Mouse (Mus musculus) stomach, embryonic 16.5 days (tissue): ENCODE measurements around the gene Mars2. TPM values are rescaled to one million over a fixed set of nuclear protein-coding genes. Genes with fewer than 3 reads are reported as not detected.

Experiments used
- ATAC-seq: fragments of 200-750 bp; cut with Nextera tagmentation; 2 replicates; pipeline ENCODE4 v1.8.0; 2017; ENCODE audit warnings: moderate number of reproducible peaks, moderate TSS enrichment; ENCODE audit not compliant: insufficient read depth, low FRiP score
- H3K27ac ChIP-seq: fragments of 300-500 bp; sonication (generic); 2 replicates; pipeline ENCODE4 v1.5.1; 2014; ENCODE audit warnings: low read length
- H3K27me3 ChIP-seq: fragments of 300-500 bp; sonication (generic); 2 replicates; pipeline ENCODE4 v1.6.1; 2014; ENCODE audit warnings: low read length, control low read depth, mixed read lengths; ENCODE audit not compliant: control insufficient read depth, insufficient read depth
- H3K36me3 ChIP-seq: fragments of 300-500 bp; sonication (generic); 2 replicates; pipeline ENCODE4 v1.6.1; 2014; ENCODE audit warnings: low read length; ENCODE audit not compliant: control insufficient read depth, insufficient read depth
- H3K4me1 ChIP-seq: fragments of 300-500 bp; sonication (generic); 2 replicates; pipeline ENCODE4 v1.6.1; 2014; ENCODE audit warnings: low read length, control low read depth, mixed read lengths; ENCODE audit not compliant: control insufficient read depth, insufficient read depth
- H3K4me2 ChIP-seq: fragments of 300-500 bp; sonication (generic); 2 replicates; pipeline ENCODE4 v1.6.1; 2014; ENCODE audit warnings: low read depth, low read length, mixed read lengths
- H3K4me3 ChIP-seq: fragments of 300-500 bp; sonication (generic); replicated peaks from 2 replicates; pipeline ENCODE4 v1.5.1; 2014; ENCODE audit warnings: mild to moderate bottlenecking, low read length
- H3K9ac ChIP-seq: fragments of 300-500 bp; sonication (generic); 2 replicates; pipeline ENCODE4 v1.6.1; 2014; ENCODE audit warnings: low read length
- H3K9me3 ChIP-seq: fragments of 300-500 bp; sonication (generic); replicated peaks from 2 replicates; pipeline ENCODE4 v1.6.1; 2016; ENCODE audit warnings: low read length, control low read depth; ENCODE audit not compliant: control insufficient read depth
- WGBS: fragments of 180-500 bp; shearing (Covaris S2); extraction: QIAGEN DNeasy Blood & Tissue Kit; methylation state at CpG from one replicate; pipeline ENCODE4 v1.1.7; 2014; 5-methylcytosine and 5-hydroxymethylcytosine counted together
- polyA plus RNA-seq: library from polyadenylated mRNA; unstranded; fragments of >200 nt; fragmentation: Nextera tagmentation; extraction: Ambion mirVana; gene quantifications from 2 replicates; pipeline ENCODE4 v1.2.1, GENCODE M21; 2015

Gene Mars2
- polyA plus RNA-seq, 1 experiment from 2014 or later, result 3.9 TPM

DNA sequence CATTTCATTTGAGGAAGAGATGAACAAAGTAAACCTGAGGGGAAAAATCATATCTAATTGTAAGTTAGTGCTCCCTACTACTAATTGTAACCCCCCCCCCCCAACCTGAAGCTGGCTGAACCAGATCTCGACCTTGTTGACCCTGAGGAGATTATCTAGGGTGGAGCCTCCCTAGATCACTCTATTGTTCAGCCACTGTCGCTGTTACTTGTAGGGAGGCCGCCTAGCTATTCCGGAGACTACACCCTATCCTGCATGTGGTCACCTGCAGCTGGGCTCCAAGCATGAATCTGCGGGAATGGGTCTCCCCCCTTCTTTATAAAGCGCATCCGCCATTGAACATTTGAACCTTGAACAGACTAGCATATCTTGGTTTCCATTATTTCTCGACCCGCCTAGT, 42.1 kb downstream of the Mars2 start:
- Histone ChIP-seq H3K27me3 (no peaks in the 10 kb centered on the region), H3K27ac (no peak overlapping the region), H3K36me3 (no peaks in the 10 kb centered on the region), H3K4me3 (no peak overlapping the region), H3K9me3 (no peaks in the 10 kb centered on the region), H3K9ac (no peak overlapping the region), H3K4me2 (no peak overlapping the region), H3K4me1 (no peaks in the 10 kb centered on the region)
- no peak for ATAC-seq
- 70% methylated on average over 9 of the region's 9 CpGs for WGBS

Other genes starting within 250 kb of the Mars2 start
- 263 and 270 TPM in 2 replicates for gene Sf3b1, start 209.7 kb upstream of the Mars2 start, polyA plus RNA-seq
- gene Coq10b, start 184.4 kb upstream of the Mars2 start, polyA plus RNA-seq, result 22.0 and 24.4 TPM in 2 replicates
- gene Hspe1, start 149.0 kb upstream of the Mars2 start, polyA plus RNA-seq, result 364 and 480 TPM in 2 replicates
- 382 and 410 TPM in 2 replicates for gene Hspd1, start 148.9 kb upstream of the Mars2 start, polyA plus RNA-seq
- gene Mob4, start 105.9 kb upstream of the Mars2 start, polyA plus RNA-seq, result 153 TPM in 2 replicates
- 8.4 and 10.6 TPM in 2 replicates for gene Rftn2, start 10.4 kb upstream of the Mars2 start, polyA plus RNA-seq
- gene Boll, start 126.3 kb downstream of the Mars2 start, polyA plus RNA-seq, result 0.30 and 0.43 TPM in 2 replicates
- gene Plcl1, start 168.7 kb downstream of the Mars2 start, polyA plus RNA-seq, result 1.9 and 2.2 TPM in 2 replicates